Comparison of ENCODE assay signal across 35 mouse cellular contexts in genomic region chr8:49361443-49361842, GRCm38 (mm10).
"Had no signal": no experiment of that assay in that cellular context is flagged by ENCODE, and none has a peak within 500 bp of the region (broad histone marks: within the 10 kb centered on the region; RNA-seq: fewer than 3 reads in every experiment).

No protein-coding gene starts in this region.

- H3K4me2 ChIP-seq: heart, embryonic 11.5 days; heart, embryonic 12.5 days; heart, embryonic 13.5 days; heart, embryonic 15.5 days; hindbrain, embryonic 12.5 days; hindbrain, embryonic 13.5 days; hindbrain, embryonic 14.5 days; hindbrain, embryonic 15.5 days; intestine, embryonic 15.5 days; kidney, embryonic 15.5 days had no signal

- DNase-seq: heart, postnatal 10 days; heart, postnatal 14 days; heart, postnatal 36 days; heart, postnatal 4 days; kidney, adult 11 months; kidney, adult 18-20 months; kidney, adult 2 months; kidney, adult 8-10 months; kidney, adult 9 months; kidney, postnatal 10 days; kidney, postnatal 14 days; kidney, postnatal 25 days; kidney, postnatal 36 days; kidney, postnatal 4 days; layer of hippocampus, adult 9-11 months; layer of hippocampus, postnatal 36 days had no signal

- H3K36me3 ChIP-seq: heart, embryonic 10.5 days; heart, embryonic 12.5 days; heart, embryonic 13.5 days; heart, embryonic 15.5 days; hindbrain, embryonic 10.5 days; hindbrain, embryonic 12.5 days; hindbrain, embryonic 13.5 days; hindbrain, embryonic 15.5 days; intestine, embryonic 15.5 days; kidney, embryonic 15.5 days had no signal

- ATAC-seq: hindbrain, embryonic 16.5 days; hindbrain, postnatal 0 days; inflammation-experienced regulatory T-cells, adult 6 months; intestine, embryonic 15.5 days; intestine, embryonic 16.5 days; intestine, postnatal 0 days had no signal

- H3K27ac ChIP-seq: heart, embryonic 10.5 days; heart, embryonic 13.5 days; heart, embryonic 15.5 days; hindbrain, embryonic 10.5 days; hindbrain, embryonic 12.5 days; hindbrain, embryonic 13.5 days; hindbrain, embryonic 15.5 days; hindbrain, postnatal 0 days; intestine, embryonic 15.5 days; kidney, embryonic 15.5 days; kidney, postnatal 0 days; layer of hippocampus, adult 2 months had no signal

- H3K27me3 ChIP-seq: heart, embryonic 12.5 days; heart, embryonic 13.5 days; heart, embryonic 15.5 days; hindbrain, embryonic 12.5 days; hindbrain, embryonic 13.5 days; hindbrain, embryonic 15.5 days; intestine, embryonic 15.5 days; kidney, embryonic 15.5 days had no signal

- H3K9me3 ChIP-seq: heart, embryonic 10.5 days; heart, embryonic 12.5 days; heart, embryonic 13.5 days; heart, embryonic 15.5 days; hindbrain, embryonic 10.5 days; hindbrain, embryonic 12.5 days; hindbrain, embryonic 13.5 days; hindbrain, embryonic 15.5 days; intestine, embryonic 15.5 days; kidney, embryonic 15.5 days had no signal

- H3K4me1 ChIP-seq: heart, embryonic 10.5 days; heart, embryonic 12.5 days; heart, embryonic 13.5 days; heart, embryonic 15.5 days; hindbrain, embryonic 10.5 days; hindbrain, embryonic 12.5 days; hindbrain, embryonic 15.5 days; intestine, embryonic 15.5 days; kidney, embryonic 15.5 days had no signal

- H3K4me3 ChIP-seq: heart, embryonic 10.5 days; heart, embryonic 12.5 days; heart, embryonic 13.5 days; heart, embryonic 15.5 days; hindbrain, embryonic 10.5 days; hindbrain, embryonic 12.5 days; hindbrain, embryonic 13.5 days; hindbrain, embryonic 15.5 days; intestine, embryonic 15.5 days; kidney, embryonic 15.5 days; layer of hippocampus, adult 2 months had no signal

- H3K9ac ChIP-seq: heart, embryonic 12.5 days; heart, embryonic 13.5 days; heart, embryonic 15.5 days; hindbrain, embryonic 12.5 days; hindbrain, embryonic 13.5 days; hindbrain, embryonic 14.5 days; hindbrain, embryonic 15.5 days; intestine, embryonic 15.5 days; kidney, embryonic 15.5 days had no signal
